Mouse (Mus musculus) thymus, adult 18-20 months (tissue): ENCODE measurements around the gene Gm28048.
A peak's percentile ranks its signal among the peaks of the same experiment; 100 is the strongest.

Source experiments
- DNase-seq, 2 experiments: peaks; one replicate each; pipeline ENCODE4 v3.0.0; 2022; ENCODE audit warnings: mixed read lengths in 2 of 2

Gm28048 gene

DNA sequence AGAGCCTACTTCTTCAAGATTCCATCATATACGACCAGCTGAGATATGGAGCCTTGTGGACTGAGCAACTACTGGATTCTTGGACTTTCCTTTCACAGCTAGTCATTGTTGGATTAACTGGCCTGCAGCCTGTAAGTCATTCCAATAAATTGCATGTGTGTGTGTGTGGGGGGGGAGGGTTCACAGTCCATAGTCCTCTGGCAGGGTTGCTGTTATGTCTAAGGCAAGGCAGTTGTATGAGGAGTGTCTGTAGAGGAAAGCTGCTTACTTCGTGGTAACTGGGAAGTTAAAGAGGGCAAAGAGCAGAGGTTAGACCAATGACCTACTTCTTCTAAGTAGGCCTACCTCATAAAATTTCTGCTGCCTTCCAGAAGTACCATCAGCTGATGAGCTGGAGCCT is 98.2 kb downstream of the Gm28048 start:
- DNase-seq: no peak

GRCm38 (mm10) chr11:22882926-22883325 is 99.0 kb downstream of the Gm28048 start:
- DNase-seq: no peak

- DNase-seq: no peak
These were observed 101.3 kb downstream of the Gm28048 start for GRCm38 (mm10) chr11:22880383-22881172.

DNA sequence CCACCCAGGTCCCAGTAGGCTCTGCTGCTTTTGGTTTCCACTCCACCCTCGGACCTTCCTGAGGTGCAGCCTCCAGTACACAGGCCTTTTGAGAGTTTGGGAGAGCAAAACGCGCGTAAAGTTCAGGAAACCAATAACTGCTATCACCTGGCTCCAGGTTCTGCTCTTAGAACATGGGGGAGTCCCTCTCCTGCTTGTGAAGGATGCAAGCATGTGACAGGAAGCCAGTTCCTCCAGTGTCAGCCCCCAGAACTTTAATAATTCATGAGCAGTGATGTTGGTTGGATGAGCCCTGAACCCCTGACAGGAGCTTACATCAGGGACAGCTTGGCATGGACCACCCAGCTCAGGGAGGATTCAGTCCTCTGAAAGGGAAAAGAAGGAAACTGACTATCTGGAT is 102.2 kb downstream of the Gm28048 start:
- no peak for DNase-seq

- no peak for DNase-seq
These were observed 105.1 kb downstream of the Gm28048 start for GRCm38 (mm10) chr11:22876680-22877330.

GRCm38 (mm10) chr11:22875279-22875678 is 106.6 kb downstream of the Gm28048 start:
- DNase-seq: no peak

DNA sequence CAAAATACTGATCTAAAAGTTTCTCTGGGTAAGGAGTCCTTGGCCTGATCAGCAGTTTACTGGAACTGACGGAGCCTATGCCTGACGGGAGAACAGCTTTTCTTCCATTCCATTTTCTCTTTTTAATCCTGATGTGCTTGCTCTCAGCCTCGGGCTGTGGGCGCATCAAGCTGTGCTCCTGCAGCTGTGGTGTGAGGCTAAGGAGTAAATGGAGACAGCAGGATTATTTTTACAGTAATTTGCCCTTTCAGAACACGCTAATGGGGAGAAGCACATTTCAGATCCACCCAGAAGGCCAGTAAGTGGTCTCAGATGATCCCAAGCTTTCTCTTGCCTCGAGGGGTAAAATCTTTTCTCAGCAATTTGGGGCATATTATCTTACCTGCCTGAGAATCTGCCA is 107.1 kb downstream of the Gm28048 start:
- no peak for DNase-seq

GRCm38 (mm10) chr11:22873383-22873782 is 108.5 kb downstream of the Gm28048 start:
- DNase-seq: no peak

DNA sequence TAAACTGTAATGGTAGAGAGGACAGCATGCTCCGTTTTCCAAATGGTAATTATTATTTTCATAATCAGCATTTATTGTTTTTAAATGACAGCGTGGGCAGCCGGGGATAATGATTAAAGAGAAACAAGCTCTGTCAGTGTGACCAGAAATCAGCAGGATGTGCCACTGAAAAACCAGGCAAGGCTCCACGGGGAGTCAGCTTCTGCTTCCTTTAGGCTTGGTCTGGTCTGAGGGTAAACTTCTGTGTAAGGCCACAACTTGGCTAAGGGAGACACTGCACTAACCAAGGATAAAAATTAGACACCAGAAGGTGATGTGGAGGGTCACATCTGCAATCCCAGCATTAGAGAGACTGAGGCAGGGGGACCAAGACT is 109.6 kb downstream of the Gm28048 start:
- DNase-seq: no peak

DNA sequence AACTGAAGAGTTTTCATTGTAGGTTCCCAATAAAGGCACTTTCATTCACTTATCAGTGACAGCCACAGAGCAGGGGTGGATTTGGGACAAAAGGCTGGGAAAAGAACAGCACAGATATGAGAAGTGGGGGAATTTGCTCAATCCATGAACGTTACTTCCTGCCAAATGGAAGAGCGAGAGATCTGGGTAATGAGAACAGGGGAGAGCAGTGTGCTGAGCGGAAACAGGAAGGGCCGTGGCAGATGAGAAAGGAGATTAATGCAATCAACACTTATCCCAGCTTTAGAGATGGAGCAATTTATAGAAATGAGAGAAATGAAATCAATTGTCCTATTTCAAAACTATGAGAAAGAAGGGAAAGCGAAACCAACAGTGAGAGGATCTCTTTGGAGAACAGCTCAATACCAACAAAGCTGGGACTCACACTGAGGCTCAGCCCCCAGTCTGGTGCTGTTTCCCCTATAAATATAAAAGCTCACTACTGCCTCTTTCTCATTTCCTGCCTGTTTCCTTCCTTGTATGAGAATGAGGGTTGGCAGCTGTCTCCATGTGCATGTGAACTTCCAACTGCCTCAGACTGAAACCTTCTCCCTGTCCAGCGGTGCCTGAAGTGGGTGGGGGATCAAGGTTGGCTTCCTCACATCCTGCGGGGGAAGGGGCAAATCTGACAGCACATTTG is 110.1 kb downstream of the Gm28048 start:
- no peak for DNase-seq

- no peak for DNase-seq
These were observed 113.3 kb downstream of the Gm28048 start for GRCm38 (mm10) chr11:22868582-22868981.

- no peak for DNase-seq
These were observed 114.2 kb downstream of the Gm28048 start for GRCm38 (mm10) chr11:22867691-22868090.

DNA sequence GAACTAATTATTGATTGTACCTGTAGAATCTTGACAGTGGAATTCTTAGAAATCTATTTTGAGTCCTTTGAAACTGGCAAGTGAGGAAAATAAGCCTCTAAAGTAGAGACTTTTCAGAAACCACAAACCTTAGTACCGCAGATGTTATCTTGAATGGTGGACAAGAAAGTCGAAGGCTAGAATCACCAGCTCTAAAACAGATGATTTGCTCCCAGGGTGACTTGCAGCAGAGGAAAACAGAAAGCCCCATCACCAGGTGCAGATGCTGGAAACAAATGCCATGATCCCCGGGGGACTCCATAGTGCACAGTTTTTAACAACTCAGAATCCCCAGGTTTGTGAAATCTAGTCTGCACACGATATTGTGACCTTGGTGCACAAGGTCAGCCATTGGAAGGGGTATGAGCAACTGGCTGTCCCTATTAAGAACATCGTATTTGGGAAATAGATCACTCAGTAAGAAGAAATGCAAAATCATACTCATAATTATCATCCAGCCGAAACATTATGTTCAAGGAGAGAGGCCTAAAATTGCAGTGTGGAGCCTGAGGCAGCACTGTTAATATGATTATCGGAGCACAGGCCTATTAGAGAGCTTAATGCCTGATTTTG is 116.1 kb downstream of the Gm28048 start:
- DNase-seq: no peak

- no peak for DNase-seq
These were observed 117.4 kb downstream of the Gm28048 start for GRCm38 (mm10) chr11:22864305-22865060.

DNA sequence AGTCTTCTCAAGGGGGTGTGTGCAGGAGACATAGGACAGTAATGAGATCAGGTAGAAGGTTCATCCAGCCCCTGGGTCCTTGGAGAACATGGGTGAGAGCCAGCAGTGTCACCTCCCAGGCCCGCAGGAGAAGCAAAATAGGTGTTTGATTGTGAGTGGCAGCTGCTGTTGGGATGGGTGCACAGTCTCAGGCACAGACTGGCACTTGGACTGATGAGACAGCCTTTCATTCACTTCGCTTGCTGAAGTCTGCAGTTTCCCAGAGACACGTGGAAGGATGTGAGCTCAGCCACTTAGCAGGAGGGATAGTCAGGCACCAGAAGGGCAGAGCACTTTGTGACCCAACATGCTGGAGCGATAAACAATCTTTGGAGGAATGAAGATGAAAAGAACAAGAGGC is 118.3 kb downstream of the Gm28048 start:
- no peak for DNase-seq

- no peak for DNase-seq
These were observed 120.6 kb downstream of the Gm28048 start for GRCm38 (mm10) chr11:22861315-22861714.

DNA sequence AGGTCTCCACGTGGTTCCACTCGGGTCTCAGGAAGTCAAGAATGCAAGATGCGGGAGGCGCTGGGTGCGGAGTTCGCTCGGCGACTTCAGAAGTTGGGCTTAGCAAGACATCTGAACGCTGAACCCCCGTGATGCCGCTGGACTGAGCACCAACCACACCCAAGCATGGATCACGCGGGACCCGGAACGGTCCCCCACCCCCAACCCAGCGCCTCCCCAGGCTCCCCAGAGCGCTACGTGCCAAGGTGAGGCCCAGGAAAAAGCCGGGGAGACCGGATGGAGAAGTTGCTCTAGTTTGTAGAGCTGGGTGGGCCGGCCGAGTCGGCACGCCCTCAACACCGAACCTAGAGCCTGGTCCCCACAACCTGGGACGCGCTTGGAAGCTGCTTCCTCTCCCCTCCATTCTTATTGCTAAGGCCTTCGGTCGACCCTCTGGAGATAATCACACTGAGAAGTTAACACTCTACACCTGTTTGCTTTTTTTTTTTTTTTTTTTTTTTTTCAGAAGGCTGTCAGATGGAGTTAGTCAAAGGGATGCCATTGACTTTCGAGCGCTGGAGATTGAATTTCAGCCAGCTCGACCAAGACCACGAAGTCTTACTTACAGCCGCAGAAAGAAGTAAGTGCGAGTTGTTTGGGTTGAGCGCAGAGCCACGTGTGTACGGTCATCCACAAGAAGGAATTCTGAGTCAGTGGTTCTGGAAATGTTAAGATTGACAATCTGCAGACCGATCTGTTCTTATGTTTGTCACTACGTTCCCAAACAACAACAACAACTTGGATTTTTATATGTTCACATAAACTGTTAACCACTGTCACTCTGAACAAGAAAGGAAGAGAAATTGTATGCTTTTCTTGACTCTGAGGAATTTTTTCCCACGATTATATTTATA is 121.3 kb downstream of the Gm28048 start, which contains the start of gene B3gnt2:
Gene B3gnt2 (minus strand): TSS at position 627 of the 893 bp plus-strand sequence.
- peak in 1 of 2 experiments; percentile 56 for DNase-seq

DNA sequence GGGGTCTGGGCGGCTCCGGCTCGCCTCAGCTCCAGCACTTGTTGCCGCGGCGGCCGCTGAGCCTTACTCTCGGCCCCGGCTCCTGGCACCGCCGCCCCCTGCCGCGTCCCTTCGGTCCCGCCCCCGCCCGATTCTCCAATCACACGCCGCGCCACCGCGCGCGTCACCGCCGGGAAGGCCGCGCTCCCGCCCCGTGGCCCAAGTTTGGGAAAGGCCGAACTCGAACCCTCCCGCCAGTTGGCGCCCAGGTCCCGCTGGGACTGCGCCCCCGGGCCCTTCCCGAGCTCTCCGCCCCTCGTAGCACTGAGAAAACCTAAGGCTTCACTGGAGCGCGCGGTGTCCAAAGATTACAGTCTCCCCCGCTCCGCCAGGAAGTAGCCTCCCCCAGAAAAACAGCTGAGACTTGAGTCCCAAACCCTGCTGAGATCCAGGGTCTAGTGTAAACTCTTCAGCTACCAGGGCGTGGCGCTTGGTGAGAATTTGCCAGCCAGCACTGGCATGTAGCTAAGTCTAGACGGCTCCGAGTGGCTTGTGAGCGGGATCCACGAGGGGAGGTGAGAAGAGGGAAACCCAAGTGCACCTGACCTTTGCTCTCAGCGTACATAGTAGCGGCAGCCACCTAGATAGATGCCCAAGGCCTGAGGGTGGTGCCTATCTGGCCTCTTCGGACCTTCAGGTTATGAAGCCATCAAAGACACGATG is 122.1 kb downstream of the Gm28048 start:
- peak; percentile 81 to 88 for DNase-seq

DNA sequence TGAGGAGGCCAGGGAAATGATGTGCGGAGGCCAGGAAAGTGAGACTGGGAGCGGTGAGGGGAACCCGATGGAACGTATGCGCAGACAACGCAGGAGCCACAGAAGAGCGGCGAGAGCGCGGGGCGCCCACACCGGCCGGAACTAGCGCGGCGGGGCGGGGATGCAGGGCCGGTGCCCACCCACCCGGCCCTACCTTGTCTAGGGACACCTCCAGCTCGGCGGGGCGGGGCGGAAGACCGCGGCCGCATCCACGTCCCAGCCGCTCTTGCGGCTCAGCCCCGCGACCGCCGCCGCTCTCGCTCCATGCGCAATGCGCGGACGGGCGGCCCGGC is 122.6 kb downstream of the Gm28048 start:
- DNase-seq: no peak

GRCm38 (mm10) chr11:22858441-22859300 is 123.2 kb downstream of the Gm28048 start:
- DNase-seq: peak in 1 of 2 experiments; percentile 58
